Mouse (Mus musculus) spleen, adult 2 months (tissue): ENCODE data around the gene Zfp804a. TPM values are rescaled to one million over a fixed set of nuclear protein-coding genes. Genes with fewer than 3 reads are reported as not detected.

ENCODE experiments used
- DNase-seq, 2 experiments: peaks; one replicate each; pipeline versions ENCODE4 v3.0.0 to v3.0.0-alpha.2; 2012 to 2021; ENCODE audit warnings: low spot score in 2 of 2, low read depth in 1 of 2
- H3K27ac ChIP-seq: fragments of 200-500 bp; 2 replicates; pipeline ENCODE4 v1.5.1; 2012; ENCODE audit warnings: low read length, inconsistent platforms; ENCODE audit not compliant: insufficient read depth
- H3K27me3 ChIP-seq: fragments of 200-500 bp; 2 replicates; pipeline ENCODE4 v1.6.1; 2012; ENCODE audit warnings: mild to moderate bottlenecking, moderate library complexity, low read length, inconsistent platforms; ENCODE audit not compliant: control insufficient read depth, insufficient read depth
- H3K36me3 ChIP-seq: fragments of 200-500 bp; 2 replicates; pipeline ENCODE4 v1.6.1; 2012; ENCODE audit warnings: mild to moderate bottlenecking, low read length, inconsistent platforms; ENCODE audit not compliant: control insufficient read depth, insufficient read depth
- H3K4me1 ChIP-seq: fragments of 200-500 bp; 2 replicates; pipeline ENCODE4 v1.6.1; 2011; ENCODE audit warnings: inconsistent platforms; ENCODE audit not compliant: control insufficient read depth, insufficient read depth, insufficient read length
- H3K4me3 ChIP-seq: fragments of 200-500 bp; 2 replicates; pipeline ENCODE4 v1.5.1; 2011; ENCODE audit warnings: mild to moderate bottlenecking, inconsistent platforms; ENCODE audit not compliant: insufficient read depth, insufficient read length; ENCODE audit errors: extremely low read depth
- CTCF ChIP-seq: fragments of 200-500 bp; IDR thresholded peaks from 2 replicates; pipeline ENCODE4 v1.5.1; 2011; ENCODE audit warnings: mild to moderate bottlenecking, inconsistent platforms; ENCODE audit not compliant: insufficient read depth, insufficient read length, insufficient replicate concordance; ENCODE audit errors: extremely low read depth
- POLR2A ChIP-seq: fragments of 200-500 bp; IDR thresholded peaks from 2 replicates; pipeline ENCODE4 v1.6.1; 2011; ENCODE audit warnings: low read depth, low read length, inconsistent platforms
- WGBS: fragments of 180-500 bp; shearing (Covaris S2); methylation state at CpG from one replicate; pipeline ENCODE4 v1.1.7; 2018; 5-methylcytosine and 5-hydroxymethylcytosine counted together
- polyA plus RNA-seq: library from polyadenylated mRNA; depleted of rRNA; stranded (reverse); fragments of >200 nt; gene quantifications from 2 replicates; pipeline ENCODE4 v1.2.3, GENCODE M21; 2012; rRNA removed

Gene Zfp804a
- polyA plus RNA-seq, result not detected in 2 replicates

- WGBS, result 3% methylated on average over 67 of the region's 82 CpGs
- TF ChIP-seq CTCF (no peak), POLR2A (no peak)
- no peak within 1 kb of the TSS for H3K4me3 ChIP-seq
- H3K4me1 ChIP-seq, result no peaks in the 10 kb centered on the region
- peaks cover 8% of the 10 kb centered on the region for H3K27me3 ChIP-seq
- no peaks in the 10 kb centered on the region for H3K36me3 ChIP-seq
- DNase-seq, result no peak
- H3K27ac ChIP-seq, result no peak within 1 kb of the TSS
These were observed at the start of gene Zfp804a for GRCm38 (mm10) chr2:82053185-82053891. Gene Zfp804a (plus strand): TSS chr2:82053222.

GRCm38 (mm10) chr2:82051635-82052034 is 1.4 kb upstream of the Zfp804a start:
- no peaks in the 10 kb centered on the region for H3K36me3 ChIP-seq
- no peak for TF ChIP-seq CTCF
- no peak for TF ChIP-seq POLR2A
- no peaks in the 10 kb centered on the region for H3K4me1 ChIP-seq
- DNase-seq, result no peak
- no peak overlapping the region for H3K4me3 ChIP-seq
- WGBS, result 77% methylated on average over 4 of the region's 4 CpGs
- peaks cover 8% of the 10 kb centered on the region for H3K27me3 ChIP-seq
- no peak overlapping the region for H3K27ac ChIP-seq

DNA sequence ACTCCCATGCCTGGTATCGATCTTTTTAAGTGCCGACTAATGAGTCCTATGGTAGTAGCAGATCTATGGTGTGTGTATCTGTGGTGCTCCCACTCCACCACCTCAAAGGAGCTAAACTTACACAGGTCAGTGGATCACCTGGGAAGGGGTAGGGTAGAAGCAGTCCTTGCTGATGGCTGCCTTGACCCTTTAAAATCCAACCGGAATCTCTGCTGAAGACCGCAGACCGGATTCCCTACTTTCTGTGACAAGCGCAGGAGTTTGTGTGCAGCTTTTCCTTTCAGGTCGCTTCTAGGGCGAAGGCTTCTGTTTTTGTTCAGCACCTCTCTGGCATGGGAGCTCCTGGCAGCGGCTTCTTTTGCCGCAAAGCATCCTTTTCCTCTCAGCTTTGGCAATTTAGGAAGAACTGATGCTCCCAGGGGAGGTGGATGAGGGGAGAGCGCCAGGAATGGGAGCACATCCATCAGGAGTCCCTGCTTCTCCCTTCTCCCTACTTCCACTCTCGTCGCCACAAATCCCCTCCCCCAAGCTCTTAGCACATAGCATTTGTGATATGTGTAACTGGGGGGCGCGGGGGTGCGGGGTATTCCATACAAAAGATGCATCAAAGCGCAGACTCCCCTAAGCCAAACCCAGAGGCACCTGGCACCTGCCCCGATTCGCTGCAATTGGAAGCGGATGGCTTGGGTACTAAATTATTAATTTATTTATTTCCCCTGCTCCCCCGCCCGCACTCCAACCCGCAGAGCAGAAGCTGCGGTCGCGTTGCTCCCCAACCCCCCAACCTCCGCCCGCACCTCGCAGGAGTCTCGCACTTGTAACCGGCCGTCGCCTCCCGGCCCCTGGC is 461 bp upstream of the Zfp804a start:
- Histone ChIP-seq H3K27me3 (peaks cover 8% of the 10 kb centered on the region), H3K36me3 (no peaks in the 10 kb centered on the region), H3K27ac (no peak overlapping the region), H3K4me3 (no peak overlapping the region), H3K4me1 (no peaks in the 10 kb centered on the region)
- TF ChIP-seq CTCF (no peak), POLR2A (no peak)
- WGBS, result 10% methylated on average over 34 of the region's 34 CpGs
- no peak for DNase-seq

DNA sequence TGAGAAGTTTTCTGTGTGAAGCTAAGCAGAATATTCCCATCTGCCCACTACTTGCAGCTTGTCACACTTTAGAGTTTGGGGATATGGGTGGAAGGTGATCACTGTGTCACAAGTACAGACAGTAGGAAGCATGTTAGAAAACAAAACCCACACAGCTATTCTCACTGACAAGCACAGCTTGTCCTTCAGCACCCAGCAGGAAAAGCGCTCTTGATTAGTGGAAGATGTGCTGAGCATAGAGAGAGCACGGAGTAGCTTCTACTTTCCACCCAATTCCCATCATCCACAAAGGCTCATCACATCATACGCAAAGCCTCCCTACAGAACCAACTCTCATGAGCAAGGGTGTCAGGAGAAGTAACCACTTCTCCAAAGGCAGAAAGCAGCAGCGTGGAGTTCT is 1.4 kb downstream of the Zfp804a start:
- no peak overlapping the region for H3K27ac ChIP-seq
- H3K4me3 ChIP-seq, result no peak overlapping the region
- no peak for TF ChIP-seq CTCF
- TF ChIP-seq POLR2A, result no peak
- H3K4me1 ChIP-seq, result no peaks in the 10 kb centered on the region
- WGBS, result 75% methylated on average over 4 of the region's 4 CpGs
- no peaks in the 10 kb centered on the region for H3K36me3 ChIP-seq
- no peak for DNase-seq
- H3K27me3 ChIP-seq, result peaks cover 8% of the 10 kb centered on the region

GRCm38 (mm10) chr2:82064671-82065070 is 11.6 kb downstream of the Zfp804a start:
- Histone ChIP-seq H3K4me3 (no peak overlapping the region), H3K4me1 (no peaks in the 10 kb centered on the region), H3K36me3 (no peaks in the 10 kb centered on the region), H3K27me3 (no peaks in the 10 kb centered on the region), H3K27ac (no peak overlapping the region)
- DNase-seq, result no peak
- 28% methylated on average over 5 of the region's 5 CpGs for WGBS
- no peak for TF ChIP-seq CTCF
- TF ChIP-seq POLR2A, result no peak

DNA sequence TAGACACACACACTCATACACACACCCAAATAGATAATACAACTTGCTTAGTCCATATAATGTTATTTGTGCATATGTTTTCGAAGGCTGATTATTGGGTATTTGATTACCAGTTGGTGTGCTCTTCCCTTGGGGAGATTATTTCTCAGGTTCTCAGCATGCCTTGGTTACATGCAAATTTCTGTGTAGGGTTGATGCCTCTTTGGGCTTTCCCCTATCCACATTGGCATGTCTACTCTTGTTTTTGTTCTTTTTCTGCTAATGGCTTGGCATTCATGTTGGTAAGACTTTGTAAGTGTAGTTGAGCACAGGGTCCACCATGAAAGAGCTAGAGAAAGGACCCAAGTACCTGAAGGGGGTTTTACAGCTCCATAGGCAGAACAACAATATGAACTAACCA is 14.9 kb downstream of the Zfp804a start:
- DNase-seq, result no peak
- no peak overlapping the region for H3K27ac ChIP-seq
- no peak for TF ChIP-seq CTCF
- TF ChIP-seq POLR2A, result no peak
- no peak overlapping the region for H3K4me3 ChIP-seq
- no peaks in the 10 kb centered on the region for H3K27me3 ChIP-seq
- whole genome bisulfite sequencing, result 91% methylated on average over 1 of the region's 1 CpGs
- no peaks in the 10 kb centered on the region for H3K4me1 ChIP-seq
- H3K36me3 ChIP-seq, result no peaks in the 10 kb centered on the region

- Histone ChIP-seq H3K4me3 (no peak overlapping the region), H3K27me3 (no peaks in the 10 kb centered on the region), H3K27ac (no peak overlapping the region), H3K36me3 (no peaks in the 10 kb centered on the region), H3K4me1 (no peaks in the 10 kb centered on the region)
- no peak for TF ChIP-seq POLR2A
- no peak for TF ChIP-seq CTCF
- WGBS, result 74% methylated on average over 1 of the region's 1 CpGs
- DNase-seq, result no peak
These were observed 16.1 kb downstream of the Zfp804a start for GRCm38 (mm10) chr2:82069172-82069571.
